Mouse (Mus musculus) myocyte (in vitro differentiated cells): Measurements from ENCODE around the gene Pck1.

ENCODE experiments used
- CEBPB ChIP-seq: IDR thresholded peaks from 2 replicates; pipeline ENCODE4 v1.6.1; 2011; ENCODE audit warnings: mild to moderate bottlenecking, moderate library complexity; ENCODE audit not compliant: poor library complexity, insufficient read depth, severe bottlenecking
- E2F4 ChIP-seq: IDR thresholded peaks from one replicate; pipeline ENCODE4 v1.6.1; 2011; ENCODE audit warnings: mild to moderate bottlenecking, control low read depth, moderate library complexity; ENCODE audit not compliant: insufficient read depth
- MAX ChIP-seq: IDR thresholded peaks from one replicate; pipeline ENCODE4 v1.6.1; 2011; ENCODE audit warnings: low read depth, mild to moderate bottlenecking, control low read depth
- MYOD1 ChIP-seq, 3 experiments: IDR thresholded peaks; one replicate each; pipeline ENCODE4 v1.6.1; 2011; ENCODE audit warnings: control low read depth in 2 of 3, low read depth in 2 of 3, mild to moderate bottlenecking in 2 of 3, moderate library complexity in 1 of 3; ENCODE audit not compliant: insufficient read length in 2 of 3, control insufficient read depth in 1 of 3
- MYOG ChIP-seq, 3 experiments: IDR thresholded peaks; one replicate each; pipeline ENCODE4 v1.6.1; 2011; ENCODE audit warnings: control low read depth in 2 of 3, low read depth in 2 of 3, mild to moderate bottlenecking in 2 of 3; ENCODE audit not compliant: insufficient read length in 2 of 3, control insufficient read depth in 1 of 3, insufficient read depth in 1 of 3
- POLR2A ChIP-seq: IDR thresholded peaks from one replicate; pipeline ENCODE4 v1.6.1; 2011; ENCODE audit warnings: low read depth, mild to moderate bottlenecking, control low read depth, moderate library complexity; ENCODE audit not compliant: insufficient read length
- POLR2AphosphoS2 ChIP-seq: IDR thresholded peaks from one replicate; pipeline ENCODE4 v1.6.1; 2011; ENCODE audit warnings: low read depth, control low read depth; ENCODE audit not compliant: insufficient read length
- REST ChIP-seq: IDR thresholded peaks from one replicate; pipeline ENCODE4 v1.6.1; 2011; ENCODE audit warnings: mild to moderate bottlenecking, control low read depth, moderate library complexity; ENCODE audit not compliant: insufficient read depth, insufficient read length
- SRF ChIP-seq: IDR thresholded peaks from one replicate; pipeline ENCODE4 v1.6.1; 2011; ENCODE audit warnings: low read depth; ENCODE audit not compliant: control insufficient read depth, insufficient read length
- TCF12 ChIP-seq: IDR thresholded peaks from one replicate; pipeline ENCODE4 v1.6.1; 2011; ENCODE audit warnings: mild to moderate bottlenecking, control low read depth; ENCODE audit not compliant: poor library complexity, insufficient read depth, severe bottlenecking
- TCF3 ChIP-seq: IDR thresholded peaks from one replicate; pipeline ENCODE4 v1.6.1; 2011; ENCODE audit warnings: low read depth, control low read depth; ENCODE audit not compliant: insufficient read length
- USF1 ChIP-seq: IDR thresholded peaks from one replicate; pipeline ENCODE4 v1.6.1; 2011; ENCODE audit warnings: low read depth, mild to moderate bottlenecking, control low read depth, moderate library complexity

DNA sequence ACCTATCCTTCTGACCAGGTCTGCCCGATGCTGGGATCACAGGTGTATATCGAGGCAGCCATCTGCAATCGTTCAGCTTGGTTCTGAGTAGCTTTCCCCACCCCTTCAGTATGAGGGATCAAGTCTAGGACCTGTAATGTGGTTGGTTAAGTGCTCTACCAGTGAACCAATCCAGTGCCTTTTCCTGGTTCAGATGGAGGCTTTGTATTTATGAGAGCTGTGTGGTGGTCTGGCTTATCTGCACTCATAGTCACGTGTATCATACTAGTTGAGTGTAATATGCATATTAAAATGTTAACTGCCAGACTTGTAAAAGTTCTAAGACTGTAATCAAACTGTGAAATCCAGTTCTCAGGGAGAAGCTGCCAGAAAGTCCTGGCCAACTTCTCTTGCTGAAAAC, 26.5 kb upstream of the Pck1 start:
- TF ChIP-seq POLR2A (no peak), POLR2AphosphoS2 (no peak), USF1 (no peak), MAX (no peak), E2F4 (no peak), TCF12 (no peak), TCF3 (no peak), REST (no peak), MYOG (IDR thresholded peaks at IDR 0.05; ENCODE audit: control insufficient read depth in 1 of 3, insufficient read depth in 1 of 3, insufficient read length in 2 of 3, low read depth in 2 of 3) (no peak), SRF (no peak), MYOD1 (IDR thresholded peaks at IDR 0.05; ENCODE audit: control insufficient read depth in 1 of 3, insufficient read length in 2 of 3, low read depth in 2 of 3) (no peak), CEBPB (no peak)
